Mouse (Mus musculus) lung, adult 2 months (tissue): ENCODE results near the gene Per2.

ENCODE experiments used
- CTCF ChIP-seq: fragments of 200-500 bp; IDR thresholded peaks from 2 replicates; pipeline ENCODE4 v1.5.1; 2011; ENCODE audit warnings: mild to moderate bottlenecking, low read length, control low read depth; ENCODE audit not compliant: insufficient read depth
- POLR2A ChIP-seq: fragments of 200-500 bp; IDR thresholded peaks from 2 replicates; pipeline ENCODE4 v1.6.1; 2011; ENCODE audit warnings: low read depth, mild to moderate bottlenecking, control low read depth, low read length, borderline replicate concordance; ENCODE audit errors: extremely low read depth

DNA sequence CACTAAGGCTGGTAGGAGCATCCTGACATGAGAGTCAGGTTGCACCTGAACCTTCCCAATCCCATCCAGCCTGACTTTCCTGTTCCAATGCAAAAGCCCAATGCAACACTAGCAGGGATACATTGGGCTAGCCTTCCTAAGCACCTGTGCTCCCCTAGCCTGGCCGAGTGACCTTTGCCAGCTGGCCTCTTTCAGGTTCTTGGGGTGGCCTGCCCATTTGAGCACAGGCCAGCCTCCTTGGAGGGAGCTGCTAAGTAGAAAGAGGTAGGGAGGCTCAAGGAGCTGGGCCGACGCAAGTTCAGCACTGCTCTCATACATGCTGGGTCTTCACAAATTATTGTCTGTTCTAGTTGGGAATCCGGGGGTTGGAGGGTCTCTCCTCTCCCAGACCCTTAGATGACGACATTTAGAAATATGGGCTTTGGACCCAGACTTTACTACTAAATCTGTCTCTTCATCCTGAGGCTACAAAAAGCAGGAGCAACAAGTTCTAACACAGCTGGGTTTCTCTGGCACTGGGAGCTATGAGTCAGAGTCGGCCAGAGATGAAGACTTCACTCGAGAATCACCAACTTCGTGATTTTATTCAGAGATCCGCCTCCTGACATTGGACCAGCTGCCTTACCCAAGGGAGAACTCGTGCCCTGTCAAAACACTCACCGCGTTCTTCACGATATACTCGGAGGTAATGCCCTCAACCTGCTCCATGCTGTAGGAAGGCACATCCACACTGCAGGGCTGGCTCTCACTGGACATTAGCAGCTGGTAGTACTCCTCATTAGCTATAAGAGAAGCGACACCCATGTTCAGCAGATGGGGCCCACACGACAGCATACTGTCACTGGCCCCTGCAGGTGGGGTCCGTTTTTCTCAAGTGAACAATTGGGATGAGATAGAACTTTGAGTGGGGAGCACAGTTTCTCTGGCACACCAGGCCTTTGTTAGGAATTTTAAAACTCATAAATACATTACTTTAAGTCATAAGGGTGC lies 14.0 kb downstream of the Per2 start:
- no peak for TF ChIP-seq POLR2A
- no peak for TF ChIP-seq CTCF
